Comparison of ENCODE assay signal across 7 mouse cellular contexts in the genomic region with DNA sequence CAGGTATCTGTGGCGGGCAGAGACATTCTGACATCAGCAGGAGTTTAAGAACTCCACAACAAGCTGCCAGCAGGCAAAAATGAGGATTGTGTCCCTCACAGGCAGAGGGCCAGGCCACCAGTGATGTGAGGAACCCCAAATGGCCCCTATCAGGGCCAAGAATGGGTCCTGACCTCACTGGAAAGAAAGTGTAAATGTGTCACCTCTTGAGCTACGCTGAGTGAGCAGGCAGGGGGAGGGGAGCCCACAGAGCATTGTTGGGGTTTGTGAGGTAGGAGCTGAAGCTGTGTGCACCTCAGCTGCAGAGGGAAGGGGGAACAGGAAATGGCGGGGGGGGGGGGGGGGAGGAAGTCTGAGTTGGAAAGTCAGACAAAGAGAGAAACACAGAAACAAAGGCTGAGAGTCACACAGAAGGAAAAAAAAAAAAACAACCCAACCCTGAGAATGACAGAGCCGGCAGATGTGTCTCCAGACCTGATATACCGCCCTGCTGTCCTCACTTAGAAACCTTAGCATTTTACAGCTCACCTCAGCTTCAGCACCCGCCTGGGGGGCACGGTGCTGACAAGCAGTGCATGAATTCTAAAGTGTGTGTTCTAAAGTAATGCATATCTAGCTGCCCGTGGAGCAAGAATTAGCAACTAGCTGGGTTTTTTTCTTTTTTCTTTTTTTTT. TPM values are rescaled to one million over a fixed set of nuclear protein-coding genes. Genes with fewer than 3 reads are reported as not detected.
A peak's percentile ranks its signal among the peaks of the same experiment; 100 is the strongest.
DNase-seq lines count a peak whose midpoint lies in the region; ATAC-seq and TF ChIP-seq lines count a peak whose summit lies in the region.

No protein-coding gene starts in this region.

- peak; percentile 96 for DNase-seq in CH12.LX (ENCODE audit: extremely low read depth)
- peak; percentile 24 for DNase-seq in brain, adult 2 months (ENCODE audit: low read depth, low spot score)
- DNase-seq in kidney, postnatal 4 days, result peak; percentile 48 to 65
- peak; percentile 96 for DNase-seq in naive thymus-derived CD4-positive, alpha-beta T cell, adult 2 months (ENCODE audit: low read depth)
- DNase-seq in cerebellum, adult 11-12 months, result no peak
- DNase-seq in hindbrain, embryonic 11.5 days (ENCODE audit: low spot score), result no peak
- DNase-seq in layer of hippocampus, postnatal 25 days (ENCODE audit: extremely low spot score in 1 of 2, low spot score in 1 of 2), result no peak

- peak; percentile 38; the same call in 1 of the 2 replicates for TF ChIP-seq POLR2A in CH12.LX (IDR thresholded peaks at IDR 0.05; ENCODE audit: low read depth, low read length)

- H3K4me3 ChIP-seq in CH12.LX (replicated peaks in 1 of 3; ENCODE audit: low read depth in 2 of 3, low read length in 2 of 3, poor library complexity in 1 of 3), result peak overlapping the region in 1 of 3 experiments; percentile 30
- H3K4me3 ChIP-seq in hindbrain, embryonic 11.5 days (ENCODE audit: low read depth, low read length), result no peak overlapping the region

- no peaks in the 10 kb centered on the region for H3K9me3 ChIP-seq in CH12.LX (replicated peaks; ENCODE audit: low read length)
- no peaks in the 10 kb centered on the region for H3K9me3 ChIP-seq in hindbrain, embryonic 11.5 days (ENCODE audit: control insufficient read depth, low read length)

- peak overlapping the region; percentile 88 for H3K27ac ChIP-seq in CH12.LX (ENCODE audit: insufficient read depth, low read depth)
- H3K27ac ChIP-seq in hindbrain, embryonic 11.5 days (ENCODE audit: low read depth, low read length), result no peak overlapping the region

- no peaks in the 10 kb centered on the region for H3K36me3 ChIP-seq in CH12.LX (replicated peaks in 1 of 2; ENCODE audit: control insufficient read depth in 1 of 2, insufficient read depth in 1 of 2, low read length in 1 of 2)
- H3K36me3 ChIP-seq in hindbrain, embryonic 11.5 days (ENCODE audit: control insufficient read depth, insufficient read depth, low read length), result no peaks in the 10 kb centered on the region

- TF ChIP-seq EP300 in CH12.LX (IDR thresholded peaks at IDR 0.05; ENCODE audit: low read length), result peak; percentile 82

- ATAC-seq in hindbrain, embryonic 11.5 days (ENCODE audit: low FRiP score), result no peak

- H3K4me1 ChIP-seq in CH12.LX (ENCODE audit: control insufficient read depth in 1 of 2, insufficient read depth in 2 of 2), result peaks cover 28 to 87% of the 10 kb centered on the region in 2 experiments
- H3K4me1 ChIP-seq in hindbrain, embryonic 11.5 days (replicated peaks; ENCODE audit: control insufficient read depth, insufficient read depth, low read length), result 0 out of 2 replicates have a peak, but pooled peaks cover 2% of the 10 kb centered on the region

- dilution Hi-C loops in CH12.LX (cut with MboI; ENCODE audit: extremely low pct_ligation_motif_present, extremely low pct_unique_long_range_greater_than_20kb, low sequenced_read_pairs), result no loop called here

- H3K27me3 ChIP-seq in CH12.LX (replicated peaks), result no peaks in the 10 kb centered on the region
- H3K27me3 ChIP-seq in hindbrain, embryonic 11.5 days (ENCODE audit: control insufficient read depth, insufficient read depth, low read length), result no peaks in the 10 kb centered on the region

- peak overlapping the region; percentile 34 for H3K9ac ChIP-seq in CH12.LX (ENCODE audit: insufficient read depth, low read depth)
- H3K9ac ChIP-seq in hindbrain, embryonic 11.5 days (ENCODE audit: low read depth, low read length), result no peak overlapping the region

- WGBS in hindbrain, embryonic 11.5 days, result 59% methylated on average over 7 of the region's 8 CpGs

- no peaks in the 10 kb centered on the region for H3K79me2 ChIP-seq in CH12.LX (replicated peaks; ENCODE audit: control insufficient read depth, extremely low read depth, insufficient read depth, poor library complexity, severe bottlenecking)

- in situ Hi-C loops in CH12.LX (cut with MboI; ENCODE audit: low pct_ligation_motif_present, low pct_unique_long_range_greater_than_20kb, low sequenced_read_pairs), result no loop called here

- TF ChIP-seq RAD21 in CH12.LX (IDR thresholded peaks at IDR 0.05; ENCODE audit: low read depth, low read length), result no peak

- peak overlapping the region; percentile 52 for H3K4me2 ChIP-seq in CH12.LX (ENCODE audit: insufficient read depth, low read depth, poor library complexity, severe bottlenecking)
- H3K4me2 ChIP-seq in hindbrain, embryonic 11.5 days (replicated peaks; ENCODE audit: low read depth, low read length), result no peak overlapping the region

- TF ChIP-seq CTCF in CH12.LX (conservative IDR thresholded peaks at IDR 0.05 in 1 of 2, IDR thresholded peaks at IDR 0.05 in 1 of 2; ENCODE audit: low read depth in 2 of 2, low read length in 2 of 2), result no peak

TF ChIP-seq in CH12.LX, 34 proteins besides CTCF, POLR2A, EP300 and RAD21:
- TF ChIP-seq HCFC1 (IDR thresholded peaks at IDR 0.05; ENCODE audit: low read depth, low read length), result peak; percentile 51; the same call in 1 of the 2 replicates
- TF ChIP-seq ZMIZ1 (IDR thresholded peaks at IDR 0.05; ENCODE audit: low read depth, low read length), result no peak
- peak; percentile 85 for TF ChIP-seq TCF12 (IDR thresholded peaks at IDR 0.05; ENCODE audit: low read depth, low read length)
- no peak for TF ChIP-seq KAT2A (IDR thresholded peaks at IDR 0.05; ENCODE audit: insufficient replicate concordance, low read length)
- TF ChIP-seq ZNF384 (IDR thresholded peaks at IDR 0.05; ENCODE audit: low read depth, low read length), result peak; percentile 94
- no peak; the same call in 1 of the 2 replicates for TF ChIP-seq USF2 (conservative IDR thresholded peaks at IDR 0.05; ENCODE audit: low read depth, low read length)
- peak; percentile 83 for TF ChIP-seq JUN (IDR thresholded peaks at IDR 0.05; ENCODE audit: insufficient read depth, low read depth, low read length)
- peak; percentile 83 for TF ChIP-seq IRF4 (IDR thresholded peaks at IDR 0.05; ENCODE audit: low read depth, low read length)
- TF ChIP-seq UBTF (IDR thresholded peaks at IDR 0.05; ENCODE audit: low read depth, low read length), result no peak
- TF ChIP-seq MXI1 (IDR thresholded peaks at IDR 0.05; ENCODE audit: low read depth, low read length), result 0 out of 2 replicates have a peak, but pooled peaks have one; percentile 66
- TF ChIP-seq SIN3A (IDR thresholded peaks at IDR 0.05; ENCODE audit: low read length), result peak; percentile 71; the same call in 1 of the 2 replicates
- peak; percentile 49; the same call in 1 of the 2 replicates for TF ChIP-seq ELF1 (IDR thresholded peaks at IDR 0.05; ENCODE audit: low read depth, low read length)
- peak; percentile 88 for TF ChIP-seq MAZ (IDR thresholded peaks at IDR 0.05; ENCODE audit: low read depth, low read length)
- no peak for TF ChIP-seq NELFE (IDR thresholded peaks at IDR 0.05; ENCODE audit: low read depth, low read length)
- no peak for TF ChIP-seq ZC3H11A (IDR thresholded peaks at IDR 0.05; ENCODE audit: low read depth, low read length)
- peak; percentile 90 for TF ChIP-seq CHD2 (IDR thresholded peaks at IDR 0.05; ENCODE audit: low read length)
- peak; percentile 94 for TF ChIP-seq ETS1 (conservative IDR thresholded peaks at IDR 0.05; ENCODE audit: low read depth, low read length)
- TF ChIP-seq MYC (IDR thresholded peaks at IDR 0.05; ENCODE audit: low read depth, low read length), result 0 out of 2 replicates have a peak, but pooled peaks have one; percentile 70
- peak; percentile 79 for TF ChIP-seq BHLHE40 (IDR thresholded peaks at IDR 0.05; ENCODE audit: low read depth, low read length)
- TF ChIP-seq MEF2A (IDR thresholded peaks at IDR 0.05; ENCODE audit: borderline replicate concordance, low read depth, low read length), result peak; percentile 99
- peak; percentile 65; the same call in 1 of the 2 replicates for TF ChIP-seq JUND (conservative IDR thresholded peaks at IDR 0.05; ENCODE audit: low read depth, low read length)

RNA-seq across cellular contexts. Expression of a gene that starts 1.9 kb away (rescaled TPM):
- total RNA-seq in CH12.LX (2012; rRNA removed) (67.2 and 80.9 TPM in 2 replicates), CH12.LX (2014; rRNA removed) (64.6 and 70.0 TPM in 2 replicates)
- polyA plus RNA-seq in CH12.LX (2012; ENCODE audit: insufficient read length, low read depth), result 138 and 177 TPM in 2 replicates
- 5.6 and 5.8 TPM in 2 replicates for polyA plus RNA-seq in hindbrain, embryonic 11.5 days (2014; fragmentation: Nextera tagmentation; extraction: Ambion mirVana)
- 1 to 10 TPM; 3.3 to 3.5 TPM for total RNA-seq in layer of hippocampus, postnatal 25 days (2021)

RNA-seq across cellular contexts. Expression of a gene that starts 3.0 kb away (rescaled TPM):
- 1.1 and 1.4 TPM in 2 replicates for total RNA-seq in CH12.LX (2012; rRNA removed)
- 0.49 TPM in 1 of 2 replicates, not detected in the other for total RNA-seq in CH12.LX (2014; rRNA removed)
- 0.82 and 1.2 TPM in 2 replicates for polyA plus RNA-seq in CH12.LX (2012; ENCODE audit: insufficient read length, low read depth)
- polyA plus RNA-seq in hindbrain, embryonic 11.5 days (2014; fragmentation: Nextera tagmentation; extraction: Ambion mirVana), result 1.0 and 1.6 TPM in 2 replicates
- total RNA-seq in layer of hippocampus, postnatal 25 days (2021), result under 1 TPM in 1 of 2 experiments, not detected in 1; 0.81 TPM

RNA-seq across cellular contexts. Expression of a gene that starts 25.1 kb away (rescaled TPM):
- total RNA-seq in CH12.LX (2012; rRNA removed), result 667 and 673 TPM in 2 replicates
- total RNA-seq in CH12.LX (2014; rRNA removed), result 702 and 753 TPM in 2 replicates
- 418 and 446 TPM in 2 replicates for polyA plus RNA-seq in CH12.LX (2012; ENCODE audit: insufficient read length, low read depth)
- 274 TPM in 2 replicates for polyA plus RNA-seq in hindbrain, embryonic 11.5 days (2014; fragmentation: Nextera tagmentation; extraction: Ambion mirVana)
- 100 to 1,000 TPM; 128 TPM for total RNA-seq in layer of hippocampus, postnatal 25 days (2021)

RNA-seq across cellular contexts. Expression of a gene that starts 25.2 kb away (rescaled TPM):
- total RNA-seq in CH12.LX (2012; rRNA removed), result 111 and 121 TPM in 2 replicates
- total RNA-seq in CH12.LX (2014; rRNA removed), result 97.6 and 104 TPM in 2 replicates
- polyA plus RNA-seq in CH12.LX (2012; ENCODE audit: insufficient read length, low read depth), result 112 and 113 TPM in 2 replicates
- 177 and 195 TPM in 2 replicates for polyA plus RNA-seq in hindbrain, embryonic 11.5 days (2014; fragmentation: Nextera tagmentation; extraction: Ambion mirVana)
- total RNA-seq in layer of hippocampus, postnatal 25 days (2021), result 10 to 100 TPM; 78.8 to 80.7 TPM

RNA-seq across cellular contexts. Expression of a gene that starts 32.8 kb away (rescaled TPM):
- total RNA-seq in CH12.LX (2012; rRNA removed) (71.7 and 75.4 TPM in 2 replicates), CH12.LX (2014; rRNA removed) (104 and 106 TPM in 2 replicates)
- 231 and 233 TPM in 2 replicates for polyA plus RNA-seq in CH12.LX (2012; ENCODE audit: insufficient read length, low read depth)
- polyA plus RNA-seq in hindbrain, embryonic 11.5 days (2014; fragmentation: Nextera tagmentation; extraction: Ambion mirVana), result 206 and 220 TPM in 2 replicates
- total RNA-seq in layer of hippocampus, postnatal 25 days (2021), result 10 to 100 TPM; 37.0 to 48.7 TPM

Comparison
In these comparisons a context has a peak if more than half of its experiments do, and no peak if none do; other contexts are left out.
1. DNase-seq: peak in CH12.LX (single experiment), brain, adult 2 months (single experiment), kidney, postnatal 4 days (2 of 2) and naive thymus-derived CD4-positive, alpha-beta T cell, adult 2 months (single experiment); none in cerebellum, adult 11-12 months (single experiment), hindbrain, embryonic 11.5 days (single experiment) and layer of hippocampus, postnatal 25 days (0 of 2).
2. RNA of a gene that starts 1.9 kb away (total RNA-seq): 64.6 to 80.9 TPM in CH12.LX; 3.3 to 3.5 TPM in layer of hippocampus, postnatal 25 days; every median in the first group is over 10 times any median in the second.
3. RNA of a gene that starts 25.1 kb away (total RNA-seq): 667 to 753 TPM in CH12.LX; 128 TPM in layer of hippocampus, postnatal 25 days; every median in the first group is over 4 times any median in the second.